ENCODE assay signal across 42 mouse cellular contexts in the genomic region with DNA sequence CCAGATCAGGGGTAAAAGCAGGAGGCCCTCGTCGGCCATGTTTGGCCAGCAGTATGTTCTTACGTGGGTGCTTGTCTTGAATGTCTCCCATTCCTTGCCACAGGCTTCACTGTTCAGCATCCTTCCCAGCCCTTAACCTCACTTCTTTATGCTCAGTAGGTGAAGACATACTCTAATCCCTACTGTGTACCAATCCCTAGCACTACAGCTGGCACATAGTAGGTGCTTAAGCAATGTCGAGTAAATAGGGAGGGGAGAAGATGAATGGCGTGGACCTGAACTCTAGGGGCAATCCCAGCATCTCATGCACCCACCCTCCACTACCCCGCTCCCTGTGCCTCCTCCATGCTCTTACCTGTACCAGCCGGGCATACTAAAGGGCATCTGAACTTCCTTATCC. TPM values are rescaled to one million over a fixed set of nuclear protein-coding genes. Genes with fewer than 3 reads are reported as not detected.
"Had no signal": no experiment of that assay in that cellular context is flagged by ENCODE, and none has a peak within 500 bp of the region (broad histone marks: within the 10 kb centered on the region; RNA-seq: fewer than 3 reads in every experiment).

No protein-coding gene starts in this region.

- H3K9me3 ChIP-seq: limb, embryonic 10.5 days; limb, embryonic 12.5 days; limb, embryonic 13.5 days; limb, embryonic 15.5 days; liver, embryonic 12.5 days; liver, embryonic 13.5 days; liver, embryonic 15.5 days; lung, embryonic 15.5 days; megakaryocyte, embryonic 14.5 days; midbrain, embryonic 10.5 days; midbrain, embryonic 12.5 days; midbrain, embryonic 13.5 days; midbrain, embryonic 15.5 days had no signal

- H3K9ac ChIP-seq: limb, embryonic 12.5 days; limb, embryonic 13.5 days; limb, embryonic 15.5 days; liver, embryonic 12.5 days; liver, embryonic 13.5 days; liver, embryonic 14.5 days; liver, embryonic 15.5 days; liver, postnatal 0 days; lung, embryonic 14.5 days; lung, embryonic 15.5 days; midbrain, embryonic 12.5 days; midbrain, embryonic 13.5 days; midbrain, embryonic 15.5 days had no signal

- H3K27me3 ChIP-seq: limb, embryonic 12.5 days; limb, embryonic 13.5 days; limb, embryonic 15.5 days; liver, embryonic 12.5 days; liver, embryonic 13.5 days; liver, embryonic 15.5 days; lung, embryonic 15.5 days; megakaryocyte, embryonic 14.5 days; midbrain, embryonic 12.5 days; midbrain, embryonic 13.5 days; midbrain, embryonic 15.5 days had no signal

- H3K4me1 ChIP-seq: limb, embryonic 10.5 days; limb, embryonic 12.5 days; limb, embryonic 13.5 days; limb, embryonic 15.5 days; liver, embryonic 12.5 days; liver, embryonic 13.5 days; liver, embryonic 15.5 days; lung, embryonic 15.5 days; megakaryocyte, embryonic 14.5 days; midbrain, embryonic 10.5 days; midbrain, embryonic 12.5 days; midbrain, embryonic 13.5 days; midbrain, embryonic 15.5 days had no signal

- H3K4me3 ChIP-seq: left cerebral cortex, adult 2 months; limb, embryonic 10.5 days; limb, embryonic 12.5 days; limb, embryonic 13.5 days; limb, embryonic 15.5 days; liver, embryonic 12.5 days; liver, embryonic 13.5 days; liver, embryonic 15.5 days; lung, embryonic 15.5 days; megakaryocyte, embryonic 14.5 days; midbrain, embryonic 10.5 days; midbrain, embryonic 12.5 days; midbrain, embryonic 13.5 days; midbrain, embryonic 15.5 days; myocyte had no signal

- ATAC-seq: liver, embryonic 12.5 days; liver, postnatal 0 days; lung, postnatal 0 days; midbrain, embryonic 13.5 days; midbrain, embryonic 15.5 days; midbrain, embryonic 16.5 days had no signal

- H3K27ac ChIP-seq: left cerebral cortex, adult 2 months; limb, embryonic 10.5 days; limb, embryonic 12.5 days; limb, embryonic 13.5 days; limb, embryonic 15.5 days; liver, embryonic 12.5 days; liver, embryonic 13.5 days; liver, embryonic 14.5 days; liver, embryonic 15.5 days; lung, embryonic 15.5 days; macrophage; midbrain, embryonic 10.5 days; midbrain, embryonic 12.5 days; midbrain, embryonic 13.5 days; midbrain, embryonic 15.5 days had no signal

- H3K36me3 ChIP-seq: midbrain, embryonic 15.5 days had no signal

- H3K4me2 ChIP-seq: limb, embryonic 12.5 days; limb, embryonic 13.5 days; limb, embryonic 15.5 days; liver, embryonic 11.5 days; liver, embryonic 12.5 days; liver, embryonic 13.5 days; liver, embryonic 15.5 days; lung, embryonic 14.5 days; lung, embryonic 15.5 days; midbrain, embryonic 12.5 days; midbrain, embryonic 13.5 days; midbrain, embryonic 15.5 days had no signal

- DNase-seq: left cerebral cortex, postnatal 4 days; liver; liver, embryonic 13.5 days; liver, postnatal 0 days; lung, adult 18-20 months; lung, adult 2 months; lung, embryonic 14.5 days; lung, postnatal 10 days; lung, postnatal 14 days; lung, postnatal 36 days; lung, postnatal 4 days had no signal

RNA-seq across cellular contexts. Expression of gene Scnn1b, which starts 59.5 kb away (rescaled TPM):
- total RNA-seq: left cerebral cortex, adult 2 months; left cerebral cortex, adult 8-10 months; left cerebral cortex, postnatal 10 days; left cerebral cortex, postnatal 14 days; left cerebral cortex, postnatal 25 days; left cerebral cortex, postnatal 36 days; liver, adult 2 months; megakaryocyte progenitor cell, adult 5-6 weeks; megakaryocyte, adult 5-6 weeks; megakaryocyte-erythroid progenitor cell, adult 5-6 weeks; monocyte, adult 5-6 weeks had no signal
- polyA plus RNA-seq: limb, embryonic 10.5 days; limb, embryonic 11.5 days; limb, embryonic 12.5 days; liver, adult 2 months; liver, embryonic 13.5 days; liver, embryonic 15.5 days; liver, embryonic 16.5 days; macrophage; midbrain, embryonic 12.5 days; midbrain, embryonic 13.5 days; myocyte had no signal
